Mouse (Mus musculus) intestine, embryonic 14.5 days (tissue): ENCODE data around the gene Tmem178b. TPM values are rescaled to one million over a fixed set of nuclear protein-coding genes. Genes with fewer than 3 reads are reported as not detected.

Experiments
- ATAC-seq: fragments of 200-750 bp; cut with Nextera tagmentation; replicated peaks from 2 replicates; pipeline ENCODE4 v1.8.0; 2017; ENCODE audit warnings: low read depth, moderate number of reproducible peaks, moderate TSS enrichment, moderate library complexity; ENCODE audit not compliant: low FRiP score, low TSS enrichment
- DNase-seq: peaks from one replicate; pipeline ENCODE4 v3.0.0-alpha.2; 2018; ENCODE audit warnings: low spot score
- H3K27ac ChIP-seq: fragments of 300-500 bp; sonication (generic); 2 replicates; pipeline ENCODE4 v1.5.1; 2014; ENCODE audit warnings: low read depth, mild to moderate bottlenecking, control low read depth
- H3K27me3 ChIP-seq: fragments of 300-500 bp; sonication (generic); replicated peaks from 2 replicates; pipeline ENCODE4 v1.6.1; 2014; ENCODE audit warnings: low read length, control low read depth; ENCODE audit not compliant: control insufficient read depth, insufficient read depth
- H3K36me3 ChIP-seq: fragments of 300-500 bp; sonication (generic); 2 replicates; pipeline ENCODE4 v1.6.1; 2014; ENCODE audit warnings: low read length, control low read depth; ENCODE audit not compliant: control insufficient read depth, insufficient read depth
- H3K4me1 ChIP-seq: fragments of 300-500 bp; sonication (generic); replicated peaks from 2 replicates; pipeline ENCODE4 v1.6.1; 2014; ENCODE audit warnings: low read length, control low read depth, mixed read lengths; ENCODE audit not compliant: control insufficient read depth, insufficient read depth
- H3K4me2 ChIP-seq: fragments of 300-500 bp; sonication (generic); 2 replicates; pipeline ENCODE4 v1.6.1; 2014; ENCODE audit warnings: low read length
- H3K4me3 ChIP-seq: fragments of 300-500 bp; sonication (generic); 2 replicates; pipeline ENCODE4 v1.5.1; 2014; ENCODE audit warnings: low read depth, low read length, control low read depth, mixed read lengths
- H3K9ac ChIP-seq: fragments of 300-500 bp; sonication (generic); 2 replicates; pipeline ENCODE4 v1.6.1; 2014; ENCODE audit warnings: mild to moderate bottlenecking, low read length
- H3K9me3 ChIP-seq: fragments of 300-500 bp; sonication (generic); 2 replicates; pipeline ENCODE4 v1.6.1; 2016; ENCODE audit warnings: low read length, control low read depth; ENCODE audit not compliant: control insufficient read depth
- WGBS: fragments of 180-500 bp; shearing (Covaris S2); extraction: QIAGEN DNeasy Blood & Tissue Kit; methylation state at CpG from one replicate; pipeline ENCODE4 v1.1.7; 2014; 5-methylcytosine and 5-hydroxymethylcytosine counted together
- polyA plus RNA-seq: library from polyadenylated mRNA; unstranded; fragments of >200 nt; fragmentation: Nextera tagmentation; extraction: Ambion mirVana; gene quantifications from 2 replicates; pipeline ENCODE4 v1.2.1, GENCODE M21; 2014

Tmem178b gene
- polyA plus RNA-seq, 1 experiment from 2014 or later = 1.5 TPM

GRCm38 (mm10) chr6:40236841-40237765, 364.0 kb downstream of the Tmem178b start:
- H3K4me3 ChIP-seq = no peak overlapping the region
- no peak overlapping the region for H3K9ac ChIP-seq
- H3K27me3 ChIP-seq = no peaks in the 10 kb centered on the region
- H3K4me2 ChIP-seq = no peak overlapping the region
- H3K9me3 ChIP-seq = no peaks in the 10 kb centered on the region
- no peaks in the 10 kb centered on the region for H3K36me3 ChIP-seq
- H3K27ac ChIP-seq = no peak overlapping the region
- no peak for ATAC-seq
- 68% methylated on average over 13 of the region's 13 CpGs for WGBS
- H3K4me1 ChIP-seq = no peaks in the 10 kb centered on the region
- DNase-seq = peak; percentile 74

- H3K36me3 ChIP-seq = no peaks in the 10 kb centered on the region
- no peaks in the 10 kb centered on the region for H3K27me3 ChIP-seq
- no peak for DNase-seq
- H3K27ac ChIP-seq = no peak overlapping the region
- no peak overlapping the region for H3K4me2 ChIP-seq
- no peaks in the 10 kb centered on the region for H3K9me3 ChIP-seq
- no peak overlapping the region for H3K9ac ChIP-seq
- 84% methylated on average over 3 of the region's 3 CpGs for WGBS
- ATAC-seq = no peak
- H3K4me3 ChIP-seq = no peak overlapping the region
- H3K4me1 ChIP-seq = no peaks in the 10 kb centered on the region
Measured at GRCm38 (mm10) chr6:40238857-40239256, 365.8 kb downstream of the Tmem178b start.

GRCm38 (mm10) chr6:40240671-40241070, 367.6 kb downstream of the Tmem178b start:
- no peak overlapping the region for H3K4me2 ChIP-seq
- H3K27ac ChIP-seq = no peak overlapping the region
- DNase-seq = no peak
- no peaks in the 10 kb centered on the region for H3K36me3 ChIP-seq
- WGBS = 69% methylated on average over 2 of the region's 2 CpGs
- no peak for ATAC-seq
- no peak overlapping the region for H3K4me3 ChIP-seq
- H3K9ac ChIP-seq = no peak overlapping the region
- H3K4me1 ChIP-seq = no peaks in the 10 kb centered on the region
- H3K9me3 ChIP-seq = no peaks in the 10 kb centered on the region
- no peaks in the 10 kb centered on the region for H3K27me3 ChIP-seq

- Histone ChIP-seq H3K4me3 (no peak overlapping the region), H3K4me1 (no peaks in the 10 kb centered on the region), H3K9ac (no peak overlapping the region), H3K27me3 (no peaks in the 10 kb centered on the region), H3K9me3 (no peaks in the 10 kb centered on the region), H3K27ac (no peak overlapping the region), H3K4me2 (no peak overlapping the region), H3K36me3 (no peaks in the 10 kb centered on the region)
- ATAC-seq = no peak
- no peak for DNase-seq
- 93% methylated on average over 17 of the region's 17 CpGs for WGBS
Measured at GRCm38 (mm10) chr6:40247398-40247946, 374.4 kb downstream of the Tmem178b start.

- DNase-seq = no peak
- no peak overlapping the region for H3K9ac ChIP-seq
- no peak overlapping the region for H3K4me2 ChIP-seq
- H3K4me1 ChIP-seq = no peaks in the 10 kb centered on the region
- H3K9me3 ChIP-seq = no peaks in the 10 kb centered on the region
- no peak overlapping the region for H3K4me3 ChIP-seq
- H3K27ac ChIP-seq = no peak overlapping the region
- no peaks in the 10 kb centered on the region for H3K36me3 ChIP-seq
- ATAC-seq = no peak
- no peaks in the 10 kb centered on the region for H3K27me3 ChIP-seq
Measured at GRCm38 (mm10) chr6:40249939-40250338, 376.9 kb downstream of the Tmem178b start.

- WGBS = 100% methylated on average over 1 of the region's 1 CpGs
- ATAC-seq = no peak
- no peak for DNase-seq
Measured at GRCm38 (mm10) chr6:40263687-40264086, 390.6 kb downstream of the Tmem178b start.

GRCm38 (mm10) chr6:40300707-40301106, 427.6 kb downstream of the Tmem178b start:
- no peak overlapping the region for H3K4me2 ChIP-seq
- WGBS = 82% methylated on average over 5 of the region's 5 CpGs
- no peak overlapping the region for H3K4me3 ChIP-seq
- H3K36me3 ChIP-seq = no peaks in the 10 kb centered on the region
- no peaks in the 10 kb centered on the region for H3K9me3 ChIP-seq
- H3K4me1 ChIP-seq = no peaks in the 10 kb centered on the region
- ATAC-seq = no peak
- no peak overlapping the region for H3K9ac ChIP-seq
- no peaks in the 10 kb centered on the region for H3K27me3 ChIP-seq
- DNase-seq = no peak
- no peak overlapping the region for H3K27ac ChIP-seq

More at GRCm38 (mm10) chr6:40263687-40264086, 390.6 kb downstream of the Tmem178b start:
- no peaks in the 10 kb centered on the region for H3K9me3 ChIP-seq
- no peaks in the 10 kb centered on the region for H3K36me3 ChIP-seq
- H3K4me2 ChIP-seq = no peak overlapping the region
- H3K27ac ChIP-seq = no peak overlapping the region
- no peaks in the 10 kb centered on the region for H3K4me1 ChIP-seq
- no peaks in the 10 kb centered on the region for H3K27me3 ChIP-seq
- H3K4me3 ChIP-seq = no peak overlapping the region
- H3K9ac ChIP-seq = no peak overlapping the region

- H3K9ac ChIP-seq = no peak overlapping the region
- no peaks in the 10 kb centered on the region for H3K9me3 ChIP-seq
- WGBS = 13% methylated on average over 6 of the region's 6 CpGs
- peak; percentile 66 for DNase-seq
- H3K27ac ChIP-seq = no peak overlapping the region
- H3K36me3 ChIP-seq = no peaks in the 10 kb centered on the region
- no peak overlapping the region for H3K4me3 ChIP-seq
- no peak for ATAC-seq
- H3K4me2 ChIP-seq = no peak overlapping the region
- H3K4me1 ChIP-seq = no peaks in the 10 kb centered on the region
- H3K27me3 ChIP-seq = no peaks in the 10 kb centered on the region
Measured at GRCm38 (mm10) chr6:40303379-40303778, 430.3 kb downstream of the Tmem178b start.
